Mouse (Mus musculus): ENCODE measurements around the gene Phb2. TPM values are rescaled to one million over a fixed set of nuclear protein-coding genes. Genes with fewer than 3 reads are reported as not detected.
A peak's percentile ranks its signal among the peaks of the same experiment; 100 is the strongest.

Gene Phb2
- total RNA-seq, 2 experiments from 2014 or later, result 115 to 123 TPM

DNA sequence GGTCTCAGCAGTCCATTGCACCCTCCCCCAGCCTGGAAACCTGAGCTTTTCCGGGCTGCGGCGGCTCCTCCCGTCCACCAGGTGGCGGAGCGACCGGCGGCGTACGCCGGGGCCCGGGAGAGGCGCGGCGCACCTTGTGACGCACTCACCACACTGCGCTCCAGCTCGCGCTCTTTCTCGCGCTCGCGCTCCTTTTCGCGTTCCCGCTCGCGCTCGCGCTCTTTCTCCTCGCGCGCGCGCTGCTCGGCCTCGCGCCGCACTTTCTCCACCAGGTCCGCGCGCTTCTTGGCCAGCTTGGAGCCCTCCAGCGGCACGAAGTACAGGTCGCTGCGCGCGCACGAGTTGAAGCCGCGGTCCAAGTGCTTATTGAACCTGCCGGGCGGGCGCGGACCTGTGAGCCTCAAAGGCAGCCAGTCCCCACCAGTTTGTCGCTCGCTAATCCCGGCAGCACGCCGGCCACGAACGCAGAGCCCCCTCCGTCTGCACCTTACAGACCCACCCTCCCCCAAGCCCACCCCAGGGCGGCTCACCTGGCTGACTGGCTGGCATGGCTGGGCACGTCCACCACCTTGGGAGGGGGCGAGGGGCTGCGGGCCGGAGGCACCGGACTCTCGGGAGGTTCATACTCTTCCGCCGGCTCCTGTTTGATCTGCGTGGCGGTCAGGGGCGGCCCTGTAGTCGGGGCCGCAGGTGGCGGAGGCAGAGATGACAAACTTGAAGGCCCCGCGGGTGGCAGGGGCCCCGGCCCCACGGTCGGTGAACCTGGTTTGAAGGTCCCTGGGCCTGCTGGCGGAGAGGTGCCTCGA, 33.6 kb downstream of the Phb2 start:
- peak; percentile 93 to 96 for DNase-seq (ENCODE audit: low spot score in 2 of 2)

DNA sequence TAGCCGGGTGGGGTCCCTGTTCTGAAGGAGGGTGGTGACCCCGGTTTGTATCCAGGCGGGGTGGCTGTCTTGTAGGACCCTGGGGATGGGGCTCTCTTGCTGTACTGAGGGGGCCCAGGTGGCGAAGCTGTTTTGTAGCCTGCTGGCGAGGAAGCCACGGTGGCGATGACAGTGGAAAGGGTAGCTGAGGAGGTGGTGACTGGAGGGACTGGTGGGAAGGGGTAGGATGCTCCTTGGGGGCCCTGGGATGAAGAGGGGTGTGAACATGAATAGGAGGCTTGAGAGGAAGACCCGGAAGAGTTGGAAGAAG, 34.1 kb downstream of the Phb2 start:
- DNase-seq (ENCODE audit: low spot score in 2 of 2), result no peak

- peak in 1 of 2 experiments; percentile 39 for DNase-seq (ENCODE audit: low spot score in 2 of 2)
Observed at GRCm38 (mm10) chr6:124746654-124747632, 34.8 kb downstream of the Phb2 start.

GRCm38 (mm10) chr6:124750405-124750804, 38.3 kb downstream of the Phb2 start:
- DNase-seq (ENCODE audit: low spot score in 2 of 2), result no peak

DNA sequence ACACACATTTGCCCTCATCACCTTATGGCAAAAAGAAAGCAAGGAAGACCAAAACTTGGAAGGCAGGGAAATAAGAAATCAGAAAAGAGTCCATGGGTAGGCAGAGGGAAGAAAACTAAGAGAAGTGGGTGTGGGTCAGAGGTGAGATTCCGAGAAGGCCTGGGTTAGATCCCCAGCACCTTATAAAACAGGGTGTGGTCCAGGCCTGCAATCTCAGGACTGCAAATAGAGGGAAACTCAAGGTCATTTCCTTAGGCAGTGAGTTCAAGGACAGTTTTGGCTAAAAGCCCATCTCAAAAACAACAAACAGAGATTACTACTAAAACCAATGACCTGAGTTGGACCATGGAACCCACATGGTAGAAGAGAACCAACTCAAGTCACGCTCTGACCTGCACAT, 41.7 kb downstream of the Phb2 start:
- no peak for DNase-seq (ENCODE audit: low spot score in 2 of 2)

- DNase-seq (ENCODE audit: low spot score in 2 of 2), result no peak
Observed at GRCm38 (mm10) chr6:124755306-124755705, 43.2 kb downstream of the Phb2 start.

- DNase-seq (ENCODE audit: low spot score in 2 of 2), result peak in 1 of 2 experiments; percentile 52
Observed at GRCm38 (mm10) chr6:124755831-124756595, 43.9 kb downstream of the Phb2 start, which contains the start of the genes Gm45234 and Atn1. TSS of gene Gm45234 (minus strand) at chr6:124756021. TSS of gene Atn1 (minus strand) at chr6:124756524.

DNA sequence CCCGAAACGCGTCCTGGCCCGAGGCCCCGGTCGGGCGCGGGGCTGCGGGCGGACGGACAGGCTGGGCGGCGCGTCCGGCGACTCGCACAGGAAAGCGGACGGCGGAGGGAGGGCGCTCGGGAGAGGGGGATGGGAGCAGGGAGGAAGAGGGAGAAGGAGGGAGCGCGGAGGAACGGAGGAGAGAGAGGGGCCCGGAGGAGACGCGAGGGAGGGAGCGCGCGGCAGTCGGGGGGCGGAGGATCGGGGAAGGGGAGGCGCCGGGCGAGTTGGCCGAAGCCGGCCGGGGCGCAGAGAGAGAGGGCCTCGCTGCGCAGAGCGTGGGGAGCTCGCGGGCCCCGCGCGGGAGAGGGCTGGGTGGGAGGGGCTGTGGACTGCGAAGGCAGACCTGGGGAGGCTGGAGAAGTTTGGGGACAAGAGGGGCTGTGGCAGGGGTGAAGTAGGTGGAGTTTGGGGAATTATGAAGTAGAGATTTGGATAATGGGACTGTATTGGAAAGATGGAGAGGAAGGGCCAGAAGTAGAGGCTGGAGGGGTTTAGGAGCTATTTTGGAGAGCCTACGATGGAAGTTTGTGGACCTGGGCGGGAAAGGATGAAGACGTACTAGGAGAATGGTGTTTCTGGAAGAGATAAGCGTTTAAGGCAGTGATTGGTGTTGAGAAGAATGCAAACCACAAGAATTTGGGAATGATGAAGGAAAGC, 44.7 kb downstream of the Phb2 start:
- DNase-seq (ENCODE audit: low spot score in 2 of 2), result peak; percentile 67 to 75

DNA sequence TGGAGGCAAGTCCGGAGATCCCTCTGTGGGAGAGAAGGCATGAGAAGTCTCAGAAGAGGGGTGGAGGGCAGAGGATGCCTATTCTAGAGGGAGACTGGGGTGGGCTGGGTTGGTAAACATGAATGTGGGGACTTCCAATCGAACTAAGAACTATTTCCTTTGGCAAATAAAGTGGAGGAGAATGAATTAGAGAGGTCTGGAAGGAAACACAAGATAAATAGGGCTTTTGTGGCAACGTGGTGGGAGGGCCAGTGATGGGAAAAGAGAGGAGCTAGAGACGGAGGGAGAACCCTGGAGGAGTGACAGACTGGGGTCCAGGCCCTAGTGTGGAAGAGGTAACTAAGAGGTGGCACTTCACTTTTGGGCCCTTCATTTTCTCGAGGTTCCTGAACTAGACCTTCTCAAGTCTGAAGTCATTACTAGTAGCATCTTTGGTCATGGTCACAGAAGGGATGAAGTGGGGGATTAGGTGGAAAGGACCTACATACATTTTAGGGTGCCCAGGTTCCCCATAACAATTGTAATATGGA, 45.3 kb downstream of the Phb2 start:
- no peak for DNase-seq (ENCODE audit: low spot score in 2 of 2)

DNA sequence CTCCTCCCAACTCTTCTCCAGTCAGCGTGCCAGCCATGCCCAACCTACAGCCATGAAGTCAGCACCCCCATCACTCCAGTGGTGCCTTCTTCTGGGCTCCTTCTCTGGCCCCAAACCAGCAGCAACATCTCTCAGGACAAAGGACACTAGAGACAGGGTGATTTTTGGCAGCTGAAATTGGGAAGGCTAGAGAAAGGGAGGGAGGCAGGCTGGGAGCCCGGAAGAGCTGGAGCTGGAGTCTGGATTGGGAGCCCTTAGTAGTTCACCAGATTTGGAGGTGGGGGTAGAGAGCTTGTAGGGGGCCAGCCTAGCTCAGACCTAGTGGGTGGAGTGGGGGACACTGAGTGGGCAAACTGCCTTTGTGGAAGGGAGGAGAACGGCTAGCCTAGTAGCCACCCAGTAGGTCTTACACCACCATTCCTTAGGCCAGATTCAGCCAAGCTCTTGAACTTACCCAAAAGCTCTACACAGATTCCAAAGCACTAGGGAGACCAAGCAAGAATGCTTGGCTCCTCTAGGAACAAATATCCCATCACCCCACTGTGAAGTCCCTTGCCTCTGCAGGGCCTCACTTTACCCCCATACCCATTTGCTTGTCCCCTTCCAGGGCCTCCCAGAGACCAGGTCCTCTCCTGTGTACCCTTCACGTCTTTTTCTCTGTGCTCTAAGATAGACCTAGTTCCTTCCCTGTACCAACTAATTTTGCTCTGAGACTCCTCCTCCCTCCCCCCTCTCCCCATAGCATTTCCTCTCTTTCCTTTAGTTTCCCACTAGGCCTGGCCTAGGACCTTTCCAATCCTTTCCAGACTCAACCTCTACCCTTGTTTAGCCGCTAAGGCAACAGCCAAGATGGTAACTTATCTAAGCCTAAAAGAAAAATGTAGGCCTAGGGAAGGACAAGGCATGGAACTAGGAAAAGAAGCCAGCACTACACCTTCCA, 46.0 kb downstream of the Phb2 start:
- peak in 1 of 2 experiments; percentile 73 for DNase-seq (ENCODE audit: low spot score in 2 of 2)

GRCm38 (mm10) chr6:124758849-124759232, 46.7 kb downstream of the Phb2 start:
- DNase-seq (ENCODE audit: low spot score in 2 of 2), result no peak

GRCm38 (mm10) chr6:124759259-124759658, 47.1 kb downstream of the Phb2 start:
- DNase-seq (ENCODE audit: low spot score in 2 of 2), result peak; percentile 72 to 89

DNA sequence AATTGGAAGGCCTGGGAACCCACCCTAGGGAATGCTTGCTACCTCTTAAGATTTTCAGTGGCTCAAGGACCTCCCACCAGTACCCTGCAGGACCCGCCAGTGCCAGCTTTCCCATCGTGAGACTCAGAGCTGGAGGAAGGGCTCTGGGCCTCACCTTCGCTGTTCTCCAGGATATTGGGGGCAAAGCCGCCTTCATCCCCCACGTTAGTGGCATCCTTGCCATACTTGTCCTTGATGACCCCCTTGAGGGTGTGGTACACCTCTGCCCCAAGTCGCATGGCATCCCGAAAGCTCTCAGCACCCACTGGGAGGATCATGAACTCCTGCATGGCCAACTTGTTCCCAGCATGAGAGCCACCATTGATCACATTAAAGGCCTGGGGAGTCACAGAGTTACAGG, 53.8 kb downstream of the Phb2 start:
- no peak for DNase-seq (ENCODE audit: low spot score in 2 of 2)

Small RNAs within 50 kb of the gene (microRNA-seq; reads per million reads assigned to microRNA genes)
- 3.5 to 6.6 reads per million in 2 experiments for gene Mir141
- 40.5 to 77.8 reads per million in 2 experiments for gene Mir200c

Other genes with a start within 250 kb of the Phb2 start
- gene Clstn3, start 247.5 kb upstream of the Phb2 start, total RNA-seq (2021), result 100 to 1,000 TPM; 269 to 293 TPM
- gene C1rl, start 219.2 kb upstream of the Phb2 start, total RNA-seq (2021), result under 1 TPM; 0.22 to 0.38 TPM
- gene C1ra, start 199.9 kb upstream of the Phb2 start, total RNA-seq (2021), result 1 to 10 TPM; 1.2 TPM
- 1 to 10 TPM in 1 of 2 experiments, under 1 TPM in 1; 0.84 to 1.6 TPM for gene C1s1, start 170.0 kb upstream of the Phb2 start, total RNA-seq (2021)
- under 1 TPM in 1 of 2 experiments, not detected in 1; 0.20 TPM for gene C1rb, start 142.0 kb upstream of the Phb2 start, total RNA-seq (2021)
- under 1 TPM; 0.40 to 0.41 TPM for gene C1s2, start 76.3 kb upstream of the Phb2 start, total RNA-seq (2021)
- 10 to 100 TPM; 25.2 to 29.2 TPM for gene Lpcat3, start 49.3 kb upstream of the Phb2 start, total RNA-seq (2021)
- 10 to 100 TPM; 52.6 to 58.2 TPM for gene Emg1, start 158 bp upstream of the Phb2 start, total RNA-seq (2021)
- gene Ptpn6, start 26.4 kb downstream of the Phb2 start, total RNA-seq (2021), result 1 to 10 TPM; 4.1 to 4.6 TPM
- gene Grcc10, start 29.0 kb downstream of the Phb2 start, total RNA-seq (2021), result 100 to 1,000 TPM; 358 to 368 TPM
- not detected for gene Gm45234, start 43.7 kb downstream of the Phb2 start, total RNA-seq (2021)
- gene Atn1, start 44.2 kb downstream of the Phb2 start, total RNA-seq (2021), result 100 to 1,000 TPM; 161 to 181 TPM
- gene Eno2, start 57.3 kb downstream of the Phb2 start, total RNA-seq (2021), result 1,000 to 10,000 TPM; 1,059 TPM
- 1 to 10 TPM; 2.7 to 4.7 TPM for gene Lrrc23, start 67.4 kb downstream of the Phb2 start, total RNA-seq (2021)
- 1 to 10 TPM; 4.5 to 5.1 TPM for gene Spsb2, start 96.3 kb downstream of the Phb2 start, total RNA-seq (2021)
- gene Tpi1, start 102.0 kb downstream of the Phb2 start, total RNA-seq (2021), result 100 to 1,000 TPM; 796 to 825 TPM
- 100 to 1,000 TPM; 182 to 185 TPM for gene Usp5, start 117.1 kb downstream of the Phb2 start, total RNA-seq (2021)
- gene Cdca3, start 117.2 kb downstream of the Phb2 start, total RNA-seq (2021), result under 1 TPM; 0.52 to 0.53 TPM
- not detected for gene Gnb3, start 127.9 kb downstream of the Phb2 start, total RNA-seq (2021)
- 10 to 100 TPM; 29.5 to 30.9 TPM for gene P3h3, start 145.4 kb downstream of the Phb2 start, total RNA-seq (2021)
- 100 to 1,000 TPM; 183 to 187 TPM for gene Gpr162, start 151.6 kb downstream of the Phb2 start, total RNA-seq (2021)
- gene Cd4, start 175.9 kb downstream of the Phb2 start, total RNA-seq (2021), result under 1 TPM in 1 of 2 experiments, not detected in 1; 0.25 TPM
- 1 to 10 TPM; 2.6 to 3.6 TPM for gene Lag3, start 199.4 kb downstream of the Phb2 start, total RNA-seq (2021)
- 1,000 to 10,000 TPM; 1,033 to 1,052 TPM for gene Ptms, start 207.8 kb downstream of the Phb2 start, total RNA-seq (2021)
- 100 to 1,000 TPM; 631 to 670 TPM for gene Mlf2, start 219.1 kb downstream of the Phb2 start, total RNA-seq (2021)